Comparison of ENCODE assay signal across 14 mouse cellular contexts in genomic region chr2:179761718-179762441, GRCm38 (mm10).
A peak's percentile ranks its signal among the peaks of the same experiment; 100 is the strongest.
DNase-seq lines count a peak whose midpoint lies in the region; ATAC-seq and TF ChIP-seq lines count a peak whose summit lies in the region.
"Had no signal": no experiment of that assay in that cellular context is flagged by ENCODE, and none has a peak within 500 bp of the region (broad histone marks: within the 10 kb centered on the region; RNA-seq: fewer than 3 reads in every experiment).

No protein-coding gene starts in this region.

- 58% methylated on average over 9 of the region's 9 CpGs for WGBS in embryonic facial prominence, embryonic 13.5 days
- WGBS in embryonic facial prominence, embryonic 10.5 days = 61% methylated on average over 9 of the region's 9 CpGs
- 61% methylated on average over 9 of the region's 9 CpGs for WGBS in limb, embryonic 13.5 days
- WGBS in limb, embryonic 10.5 days = 60% methylated on average over 9 of the region's 9 CpGs
- WGBS in neural tube, embryonic 14.5 days = 64% methylated on average over 9 of the region's 9 CpGs
- 58% methylated on average over 9 of the region's 9 CpGs for WGBS in liver, postnatal 0 days (ENCODE audit: insufficient replicate concordance)

- H3K4me1 ChIP-seq in embryonic facial prominence, embryonic 13.5 days = 0 out of 2 replicates have a peak, but pooled peaks cover 7% of the 10 kb centered on the region
- peaks cover 27% of the 10 kb centered on the region for H3K4me1 ChIP-seq in embryonic facial prominence, embryonic 10.5 days
- peaks cover 23% of the 10 kb centered on the region for H3K4me1 ChIP-seq in limb, embryonic 13.5 days
- H3K4me1 ChIP-seq in limb, embryonic 10.5 days = peaks cover 21% of the 10 kb centered on the region
- peaks cover 18% of the 10 kb centered on the region; the same call in 1 of the 2 replicates for H3K4me1 ChIP-seq in neural tube, embryonic 14.5 days (ENCODE audit: control insufficient read depth, insufficient read depth, low read length)
- no peaks in the 10 kb centered on the region for H3K4me1 ChIP-seq in liver, postnatal 0 days (ENCODE audit: insufficient read depth)

- no peak overlapping the region for H3K27ac ChIP-seq in embryonic facial prominence, embryonic 13.5 days
- no peak overlapping the region for H3K27ac ChIP-seq in embryonic facial prominence, embryonic 10.5 days (replicated peaks)
- no peak overlapping the region for H3K27ac ChIP-seq in limb, embryonic 13.5 days
- H3K27ac ChIP-seq in limb, embryonic 10.5 days = no peak overlapping the region
- peak overlapping the region; percentile 12; the same call in 1 of the 2 replicates for H3K27ac ChIP-seq in neural tube, embryonic 14.5 days (ENCODE audit: low read depth, low read length)
- H3K27ac ChIP-seq in liver, postnatal 0 days (ENCODE audit: low read depth) = no peak overlapping the region
- H3K27ac ChIP-seq: heart, adult 2 months; left cerebral cortex, adult 2 months had no signal

- H3K4me3 ChIP-seq in embryonic facial prominence, embryonic 13.5 days = no peak overlapping the region
- no peak overlapping the region for H3K4me3 ChIP-seq in embryonic facial prominence, embryonic 10.5 days
- no peak overlapping the region for H3K4me3 ChIP-seq in limb, embryonic 13.5 days
- no peak overlapping the region for H3K4me3 ChIP-seq in limb, embryonic 10.5 days
- H3K4me3 ChIP-seq in neural tube, embryonic 14.5 days (ENCODE audit: low read depth, low read length) = no peak overlapping the region
- H3K4me3 ChIP-seq in liver, postnatal 0 days (ENCODE audit: low read depth, low read length) = no peak overlapping the region
- H3K4me3 ChIP-seq: heart, adult 2 months; left cerebral cortex, adult 2 months had no signal

- H3K27me3 ChIP-seq in embryonic facial prominence, embryonic 13.5 days = peaks cover 29% of the 10 kb centered on the region
- H3K27me3 ChIP-seq in embryonic facial prominence, embryonic 10.5 days (replicated peaks; ENCODE audit: low read depth, poor library complexity, severe bottlenecking) = peaks cover 18% of the 10 kb centered on the region
- peaks cover 25% of the 10 kb centered on the region for H3K27me3 ChIP-seq in limb, embryonic 13.5 days
- peaks cover 26% of the 10 kb centered on the region for H3K27me3 ChIP-seq in limb, embryonic 10.5 days (ENCODE audit: low read depth, poor library complexity, severe bottlenecking)
- no peaks in the 10 kb centered on the region for H3K27me3 ChIP-seq in neural tube, embryonic 14.5 days (ENCODE audit: control insufficient read depth, insufficient read depth, low read length)
- 0 out of 2 replicates have a peak, but pooled peaks cover 4% of the 10 kb centered on the region for H3K27me3 ChIP-seq in liver, postnatal 0 days (ENCODE audit: insufficient read depth, low read length)

- no peak for TF ChIP-seq EP300 in liver, postnatal 0 days (IDR thresholded peaks at IDR 0.05; ENCODE audit: low read depth)

- ATAC-seq in embryonic facial prominence, embryonic 13.5 days (ENCODE audit: insufficient number of reproducible peaks, insufficient read depth, low FRiP score, low TSS enrichment, low read depth) = no peak
- ATAC-seq in limb, embryonic 13.5 days (ENCODE audit: low FRiP score, low read depth) = no peak
- ATAC-seq in neural tube, embryonic 14.5 days (ENCODE audit: low read depth) = no peak
- no peak for ATAC-seq in liver, postnatal 0 days

- H3K9ac ChIP-seq in embryonic facial prominence, embryonic 13.5 days = 0 out of 2 replicates have a peak overlapping the region, but pooled peaks have one; percentile 6
- H3K9ac ChIP-seq in limb, embryonic 13.5 days = peak overlapping the region; percentile 43; the same call in 1 of the 2 replicates
- H3K9ac ChIP-seq in neural tube, embryonic 14.5 days (replicated peaks; ENCODE audit: low read depth, low read length) = no peak overlapping the region
- no peak overlapping the region for H3K9ac ChIP-seq in liver, postnatal 0 days (replicated peaks)

- DNase-seq in embryonic facial prominence, embryonic 10.5 days (ENCODE audit: low spot score) = no peak
- DNase-seq in limb, embryonic 10.5 days (ENCODE audit: low spot score) = no peak
- peak; percentile 48 to 55 for DNase-seq in cerebellum, postnatal 25 days
- DNase-seq in layer of hippocampus, postnatal 10 days (ENCODE audit: low spot score in 2 of 2) = no peak
- no peak for DNase-seq in liver, postnatal 0 days
- DNase-seq: heart, adult 2 months; heart, postnatal 36 days; kidney, adult 2 months; thymus, postnatal 14 days had no signal

- H3K9me3 ChIP-seq in embryonic facial prominence, embryonic 13.5 days = no peaks in the 10 kb centered on the region
- H3K9me3 ChIP-seq in embryonic facial prominence, embryonic 10.5 days = no peaks in the 10 kb centered on the region
- H3K9me3 ChIP-seq in limb, embryonic 13.5 days = no peaks in the 10 kb centered on the region
- H3K9me3 ChIP-seq in limb, embryonic 10.5 days (replicated peaks) = no peaks in the 10 kb centered on the region
- H3K9me3 ChIP-seq in neural tube, embryonic 14.5 days (ENCODE audit: control insufficient read depth, low read length) = no peaks in the 10 kb centered on the region
- no peaks in the 10 kb centered on the region for H3K9me3 ChIP-seq in liver, postnatal 0 days (ENCODE audit: low read length)

- H3K4me2 ChIP-seq in embryonic facial prominence, embryonic 13.5 days = no peak overlapping the region
- H3K4me2 ChIP-seq in limb, embryonic 13.5 days (replicated peaks) = no peak overlapping the region
- H3K4me2 ChIP-seq in neural tube, embryonic 14.5 days (ENCODE audit: low read depth, low read length) = no peak overlapping the region
- no peak overlapping the region for H3K4me2 ChIP-seq in liver, postnatal 0 days (ENCODE audit: low read depth, low read length)
- H3K4me2 ChIP-seq: liver, embryonic 11.5 days had no signal

- H3K36me3 ChIP-seq in embryonic facial prominence, embryonic 13.5 days = no peaks in the 10 kb centered on the region
- H3K36me3 ChIP-seq in embryonic facial prominence, embryonic 10.5 days (replicated peaks) = no peaks in the 10 kb centered on the region
- H3K36me3 ChIP-seq in limb, embryonic 13.5 days = no peaks in the 10 kb centered on the region
- no peaks in the 10 kb centered on the region for H3K36me3 ChIP-seq in limb, embryonic 10.5 days
- no peaks in the 10 kb centered on the region for H3K36me3 ChIP-seq in neural tube, embryonic 14.5 days (ENCODE audit: control insufficient read depth, insufficient read depth, low read length)
- no peaks in the 10 kb centered on the region for H3K36me3 ChIP-seq in liver, postnatal 0 days (replicated peaks; ENCODE audit: insufficient read depth, low read length)

- TF ChIP-seq CTCF in liver, postnatal 0 days (IDR thresholded peaks at IDR 0.05; ENCODE audit: low read depth) = no peak

Comparison
In these comparisons a context has a peak if more than half of its experiments do, and no peak if none do; other contexts are left out.
1. H3K9ac ChIP-seq: peak in embryonic facial prominence, embryonic 13.5 days (single experiment) and limb, embryonic 13.5 days (single experiment); none in neural tube, embryonic 14.5 days (single experiment) and liver, postnatal 0 days (single experiment).
2. DNase-seq: peak in cerebellum, postnatal 25 days (2 of 2); none in embryonic facial prominence, embryonic 10.5 days (single experiment), limb, embryonic 10.5 days (single experiment), layer of hippocampus, postnatal 10 days (0 of 2) and liver, postnatal 0 days (single experiment).